Comparison of ENCODE assay signal across 9 mouse cellular contexts in the genomic region with DNA sequence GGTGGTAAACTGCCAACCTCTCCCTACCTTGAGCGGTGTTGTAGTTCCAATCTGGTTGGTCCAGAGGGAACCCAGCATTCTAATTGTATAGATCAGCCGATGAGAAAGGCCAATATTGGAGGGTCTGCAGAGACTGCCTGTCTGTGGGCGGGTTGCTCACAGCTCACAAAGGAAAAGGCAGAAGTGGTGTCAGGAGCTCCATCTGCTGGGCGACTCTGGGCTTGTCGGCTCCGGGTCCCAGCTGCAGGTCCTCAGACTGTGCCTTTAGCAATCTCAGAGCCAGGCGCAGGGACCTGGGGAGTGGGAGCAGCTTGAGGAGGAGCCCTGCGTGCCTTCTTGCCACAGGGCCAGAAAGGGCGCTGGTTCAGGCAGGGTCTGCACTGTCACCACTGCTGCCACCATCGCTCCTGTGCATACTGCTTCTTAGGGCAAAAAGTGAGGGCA. TPM values are rescaled to one million over a fixed set of nuclear protein-coding genes. Genes with fewer than 3 reads are reported as not detected.
A peak's percentile ranks its signal among the peaks of the same experiment; 100 is the strongest.
DNase-seq lines count a peak whose midpoint lies in the region; ATAC-seq and TF ChIP-seq lines count a peak whose summit lies in the region.
"Had no signal": no experiment of that assay in that cellular context is flagged by ENCODE, and none has a peak within 500 bp of the region (broad histone marks: within the 10 kb centered on the region; RNA-seq: fewer than 3 reads in every experiment).

No protein-coding gene starts in this region.

- peak; percentile 87 for ATAC-seq in kidney, embryonic 14.5 days (ENCODE audit: low FRiP score, low TSS enrichment)
- ATAC-seq in hindbrain, embryonic 16.5 days = peak; percentile 83
- ATAC-seq in liver, embryonic 14.5 days (ENCODE audit: insufficient read depth) = no peak

- no peaks in the 10 kb centered on the region for H3K9me3 ChIP-seq in kidney, embryonic 14.5 days (ENCODE audit: control insufficient read depth, low read length)
- H3K9me3 ChIP-seq in hindbrain, embryonic 16.5 days (ENCODE audit: control insufficient read depth, low read length) = no peaks in the 10 kb centered on the region
- no peaks in the 10 kb centered on the region for H3K9me3 ChIP-seq in liver, embryonic 14.5 days (ENCODE audit: control insufficient read depth, low read length)

- no peak overlapping the region; the same call in 1 of the 2 replicates for H3K4me2 ChIP-seq in kidney, embryonic 14.5 days (replicated peaks; ENCODE audit: low read depth, low read length)
- peak overlapping the region; percentile 27 for H3K4me2 ChIP-seq in hindbrain, embryonic 16.5 days (ENCODE audit: low read length)
- no peak overlapping the region for H3K4me2 ChIP-seq in liver, embryonic 14.5 days (ENCODE audit: low read depth)

- H3K27me3 ChIP-seq in kidney, embryonic 14.5 days (ENCODE audit: control insufficient read depth, insufficient read depth, low read length) = no peaks in the 10 kb centered on the region
- H3K27me3 ChIP-seq in hindbrain, embryonic 16.5 days (replicated peaks; ENCODE audit: control insufficient read depth, insufficient read depth, low read length) = no peaks in the 10 kb centered on the region
- H3K27me3 ChIP-seq in liver, embryonic 14.5 days (ENCODE audit: control insufficient read depth, insufficient read depth, low read length) = no peaks in the 10 kb centered on the region
- H3K27me3 ChIP-seq in splenic B cell, adult 2 months (ENCODE audit: control insufficient read depth, insufficient read depth, low read length, poor library complexity, severe bottlenecking) = no peaks in the 10 kb centered on the region

- no peaks in the 10 kb centered on the region for H3K4me1 ChIP-seq in kidney, embryonic 14.5 days (ENCODE audit: control insufficient read depth, insufficient read depth, low read length)
- H3K4me1 ChIP-seq in hindbrain, embryonic 16.5 days (ENCODE audit: control insufficient read depth, insufficient read depth, low read depth, low read length) = no peaks in the 10 kb centered on the region
- no peaks in the 10 kb centered on the region for H3K4me1 ChIP-seq in liver, embryonic 14.5 days (replicated peaks; ENCODE audit: control insufficient read depth in 2 of 2, insufficient read depth in 2 of 2, low read length in 1 of 2)

- no peak overlapping the region for H3K4me3 ChIP-seq in kidney, embryonic 14.5 days (ENCODE audit: low read length)
- H3K4me3 ChIP-seq in hindbrain, embryonic 16.5 days (ENCODE audit: low read length) = no peak overlapping the region
- H3K4me3 ChIP-seq in liver, embryonic 14.5 days (ENCODE audit: insufficient read depth in 1 of 2, low read depth in 2 of 2, low read length in 2 of 2) = no peak overlapping the region

- H3K27ac ChIP-seq in kidney, embryonic 14.5 days (ENCODE audit: low read depth, low read length) = no peak overlapping the region
- H3K27ac ChIP-seq in hindbrain, embryonic 16.5 days (ENCODE audit: low read depth, low read length) = no peak overlapping the region
- no peak overlapping the region for H3K27ac ChIP-seq in liver, embryonic 14.5 days

- no peak for DNase-seq in kidney, adult 11 months
- DNase-seq in Muller cell, postnatal 12 days (ENCODE audit: inconsistent ontology term) = peak; percentile 5
- DNase-seq in embryo, embryonic 11 days = peak; percentile 77
- no peak for DNase-seq in liver, embryonic 14.5 days (ENCODE audit: low read depth in 3 of 3, low spot score in 3 of 3)
- peak; percentile 18 for DNase-seq in splenic B cell, adult 2 months (ENCODE audit: low read depth, low spot score)
- no peak for DNase-seq in heart, postnatal 25 days (ENCODE audit: low spot score)

- H3K36me3 ChIP-seq in kidney, embryonic 14.5 days (ENCODE audit: control insufficient read depth, insufficient read depth, low read length) = no peaks in the 10 kb centered on the region
- H3K36me3 ChIP-seq in hindbrain, embryonic 16.5 days (ENCODE audit: control insufficient read depth, insufficient read depth, low read length) = no peaks in the 10 kb centered on the region
- H3K36me3 ChIP-seq in liver, embryonic 14.5 days (replicated peaks; ENCODE audit: control insufficient read depth, insufficient read depth, low read depth) = no peaks in the 10 kb centered on the region
- H3K36me3 ChIP-seq in splenic B cell, adult 2 months (ENCODE audit: control insufficient read depth, insufficient read depth, low read length, poor library complexity, severe bottlenecking) = no peaks in the 10 kb centered on the region

- TF ChIP-seq EP300 in liver, embryonic 14.5 days (IDR thresholded peaks at IDR 0.05; ENCODE audit: low read depth) = no peak

- 24% methylated on average over 10 of the region's 10 CpGs for WGBS in kidney, embryonic 14.5 days
- 25% methylated on average over 10 of the region's 10 CpGs for WGBS in hindbrain, embryonic 16.5 days
- 46% methylated on average over 9 of the region's 10 CpGs for WGBS in liver, embryonic 14.5 days (ENCODE audit: insufficient replicate concordance)

- peak; percentile 49 for TF ChIP-seq CTCF in liver, embryonic 14.5 days (IDR thresholded peaks at IDR 0.05; ENCODE audit: low read depth)

- H3K9ac ChIP-seq in kidney, embryonic 14.5 days (ENCODE audit: low read depth, low read length) = no peak overlapping the region
- peak overlapping the region; percentile 11; the same call in 1 of the 2 replicates for H3K9ac ChIP-seq in hindbrain, embryonic 16.5 days (ENCODE audit: low read depth, low read length)
- H3K9ac ChIP-seq in liver, embryonic 14.5 days (replicated peaks) = no peak overlapping the region

- intact Hi-C loops in heart, postnatal 25 days (cut with DNase I) = no loop called here

RNA-seq across cellular contexts. Expression of gene Gm32802, which starts 7.6 kb away (rescaled TPM):
- polyA plus RNA-seq in kidney, embryonic 14.5 days (2014; fragmentation: Nextera tagmentation; extraction: Ambion mirVana) = not detected in 2 replicates
- 0.19 and 0.23 TPM in 2 replicates for polyA plus RNA-seq in hindbrain, embryonic 16.5 days (2015; fragmentation: Nextera tagmentation; extraction: Ambion mirVana)
- polyA plus RNA-seq in liver, embryonic 14.5 days (2012; rRNA removed) = not detected in 2 replicates
- polyA plus RNA-seq in liver, embryonic 14.5 days (2014; fragmentation: Nextera tagmentation; extraction: Ambion mirVana) = not detected in 2 replicates
- total RNA-seq in heart, postnatal 25 days (2021) = under 1 TPM; 0.59 to 0.62 TPM
- polyA plus RNA-seq: small intestine, adult 2 months had no signal

RNA-seq across cellular contexts. Expression of gene Gm32717, which starts 10.3 kb away (rescaled TPM):
- not detected in 2 replicates for polyA plus RNA-seq in kidney, embryonic 14.5 days (2014; fragmentation: Nextera tagmentation; extraction: Ambion mirVana)
- polyA plus RNA-seq in hindbrain, embryonic 16.5 days (2015; fragmentation: Nextera tagmentation; extraction: Ambion mirVana) = 0.19 and 0.23 TPM in 2 replicates
- polyA plus RNA-seq in liver, embryonic 14.5 days (2012; rRNA removed) = not detected in 2 replicates
- polyA plus RNA-seq in liver, embryonic 14.5 days (2014; fragmentation: Nextera tagmentation; extraction: Ambion mirVana) = not detected in 2 replicates
- under 1 TPM; 0.59 to 0.62 TPM for total RNA-seq in heart, postnatal 25 days (2021)
- polyA plus RNA-seq: small intestine, adult 2 months had no signal

RNA-seq across cellular contexts. Expression of gene Iltifb, which starts 44.0 kb away (rescaled TPM):
- polyA plus RNA-seq in kidney, embryonic 14.5 days (2014; fragmentation: Nextera tagmentation; extraction: Ambion mirVana) = not detected in 2 replicates
- polyA plus RNA-seq in hindbrain, embryonic 16.5 days (2015; fragmentation: Nextera tagmentation; extraction: Ambion mirVana) = 0.52 and 1.5 TPM in 2 replicates
- not detected in 2 replicates for polyA plus RNA-seq in liver, embryonic 14.5 days (2012; rRNA removed)
- polyA plus RNA-seq in liver, embryonic 14.5 days (2014; fragmentation: Nextera tagmentation; extraction: Ambion mirVana) = not detected in 2 replicates
- total RNA-seq in heart, postnatal 25 days (2021) = not detected

RNA-seq across cellular contexts. Expression of gene Il22, which starts 46.1 kb away (rescaled TPM):
- not detected in 2 replicates for polyA plus RNA-seq in kidney, embryonic 14.5 days (2014; fragmentation: Nextera tagmentation; extraction: Ambion mirVana)
- 0.16 and 0.41 TPM in 2 replicates for polyA plus RNA-seq in hindbrain, embryonic 16.5 days (2015; fragmentation: Nextera tagmentation; extraction: Ambion mirVana)
- not detected in 2 replicates for polyA plus RNA-seq in liver, embryonic 14.5 days (2012; rRNA removed)
- polyA plus RNA-seq in liver, embryonic 14.5 days (2014; fragmentation: Nextera tagmentation; extraction: Ambion mirVana) = not detected in 2 replicates
- total RNA-seq in heart, postnatal 25 days (2021) = not detected
- polyA plus RNA-seq: small intestine, adult 2 months had no signal

Comparison
In these comparisons a context has a peak if more than half of its experiments do, and no peak if none do; other contexts are left out.
1. DNase-seq: peak in Muller cell, postnatal 12 days (single experiment), embryo, embryonic 11 days (single experiment) and splenic B cell, adult 2 months (single experiment); none in kidney, adult 11 months (single experiment), liver, embryonic 14.5 days (0 of 3) and heart, postnatal 25 days (single experiment).